Mouse (Mus musculus) ES-CJ7 (cell line): Measurements from ENCODE around the gene Cdon.

Experiments used
- DNase-seq: peaks from one replicate; pipeline ENCODE4 v3.0.0; 2011; ENCODE audit warnings: low read depth, low spot score

Gene Cdon

DNA sequence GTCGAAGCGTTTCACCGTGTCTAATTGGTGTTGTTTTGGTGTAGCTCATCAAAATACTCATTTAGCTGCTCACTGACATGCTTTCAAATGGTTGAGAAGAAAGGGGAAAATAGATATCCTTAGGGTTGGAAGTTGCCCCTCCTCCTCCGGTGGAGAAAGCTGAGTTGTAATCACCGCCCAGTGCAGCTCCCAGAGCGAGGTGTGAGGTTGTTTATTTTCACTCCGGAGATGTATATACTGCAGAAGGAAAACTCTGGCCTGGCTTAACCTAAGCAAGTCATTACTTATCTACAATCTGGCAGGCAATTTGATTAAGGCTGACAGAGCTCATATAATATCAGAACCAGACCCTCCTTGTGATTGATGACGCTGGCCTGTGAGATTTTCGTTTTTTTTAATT, 14.6 kb downstream of the Cdon start:
- no peak for DNase-seq

DNA sequence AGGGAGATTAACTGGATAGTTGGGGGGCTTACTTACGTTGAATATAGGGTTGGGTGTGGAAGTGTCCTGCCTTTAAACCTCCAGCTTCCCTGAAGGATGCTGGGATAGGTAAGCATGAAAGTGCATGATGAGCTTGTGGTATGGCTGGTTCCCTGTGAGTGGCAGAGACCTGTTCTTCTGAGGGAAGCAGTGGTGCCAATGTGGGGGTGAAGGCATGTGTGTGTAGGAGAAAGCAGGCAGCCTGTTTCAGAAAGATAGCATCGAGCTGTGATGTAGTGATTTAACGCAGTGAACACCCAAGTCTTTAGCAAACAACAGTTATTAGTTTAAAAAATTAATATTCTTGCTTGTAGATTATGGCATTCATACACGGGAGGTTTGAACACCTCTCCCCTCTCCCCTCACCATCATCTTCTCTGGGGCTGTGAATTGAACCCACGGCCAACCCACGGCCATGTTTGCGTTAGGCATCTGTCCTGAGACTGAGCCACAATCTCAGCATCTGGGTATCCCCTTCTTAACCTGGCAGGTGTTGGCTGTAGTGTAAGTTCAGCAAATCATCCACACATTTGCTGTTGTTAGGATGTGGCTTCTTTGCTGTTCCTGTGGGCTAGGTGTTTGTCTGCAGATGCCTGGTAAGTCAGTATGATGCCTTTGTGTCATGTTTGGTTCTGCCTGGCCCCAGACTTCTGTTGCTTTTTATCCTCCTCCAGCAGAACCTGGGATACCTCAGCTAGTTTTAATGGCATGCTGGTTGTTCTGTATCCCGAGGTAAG, 17.5 kb downstream of the Cdon start:
- no peak for DNase-seq

DNA sequence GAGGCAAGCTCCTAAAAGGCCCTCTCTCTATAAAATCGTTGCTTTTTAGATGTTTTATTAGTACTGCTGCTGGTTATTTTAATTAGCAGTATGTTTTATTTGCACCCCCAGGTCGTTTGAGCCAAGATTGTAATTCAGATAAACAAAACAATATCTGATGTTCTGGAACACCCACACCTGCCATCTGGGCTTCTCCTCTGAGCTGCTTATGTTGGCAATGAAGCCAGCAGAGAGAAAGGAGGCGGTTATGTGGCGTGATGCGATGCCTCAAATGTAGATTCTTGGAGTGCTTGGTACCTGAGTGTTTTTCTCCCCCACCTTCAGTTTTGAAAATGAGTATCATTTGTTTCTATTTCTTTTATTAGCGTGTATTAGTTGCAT, 18.1 kb downstream of the Cdon start:
- DNase-seq: no peak

DNA sequence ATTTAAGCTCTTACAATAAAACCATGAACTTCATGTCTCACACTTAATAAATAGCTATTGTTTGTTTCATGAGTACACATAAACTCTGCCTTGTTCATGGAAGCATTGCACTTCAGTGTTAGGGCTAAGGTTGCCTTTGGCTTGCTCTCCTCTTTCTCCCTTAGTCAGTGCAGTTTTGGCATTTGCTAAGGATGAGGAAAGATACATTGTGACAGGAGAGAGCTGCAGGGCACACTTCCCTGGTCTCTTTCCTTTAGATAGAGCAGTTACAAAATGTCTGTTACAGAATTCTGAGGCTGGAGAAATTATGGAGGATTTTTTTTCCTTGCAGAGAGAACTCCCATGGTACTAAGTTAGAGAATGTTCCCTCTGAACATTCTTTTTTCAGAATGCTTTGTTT, 18.8 kb downstream of the Cdon start:
- no peak for DNase-seq

DNA sequence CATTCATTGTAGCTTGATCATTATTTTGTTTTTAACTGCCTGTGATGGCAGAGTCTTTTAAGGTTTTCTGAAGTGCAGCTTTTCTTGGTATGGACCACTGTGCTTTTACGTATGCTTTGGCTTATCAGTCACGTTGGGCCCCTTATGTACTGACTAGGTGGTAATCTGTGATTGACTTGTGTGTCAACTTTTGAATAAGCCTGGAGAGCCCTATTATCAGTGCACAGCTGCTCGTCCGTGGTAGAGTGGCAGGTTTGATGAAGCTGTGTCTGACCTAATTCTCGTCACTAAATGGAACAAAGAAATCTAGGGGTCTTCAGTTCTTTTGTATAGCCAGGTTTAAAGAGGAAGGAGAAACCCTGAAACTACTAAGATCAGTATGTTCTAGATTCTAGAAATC, 21.5 kb downstream of the Cdon start:
- DNase-seq: no peak

DNA sequence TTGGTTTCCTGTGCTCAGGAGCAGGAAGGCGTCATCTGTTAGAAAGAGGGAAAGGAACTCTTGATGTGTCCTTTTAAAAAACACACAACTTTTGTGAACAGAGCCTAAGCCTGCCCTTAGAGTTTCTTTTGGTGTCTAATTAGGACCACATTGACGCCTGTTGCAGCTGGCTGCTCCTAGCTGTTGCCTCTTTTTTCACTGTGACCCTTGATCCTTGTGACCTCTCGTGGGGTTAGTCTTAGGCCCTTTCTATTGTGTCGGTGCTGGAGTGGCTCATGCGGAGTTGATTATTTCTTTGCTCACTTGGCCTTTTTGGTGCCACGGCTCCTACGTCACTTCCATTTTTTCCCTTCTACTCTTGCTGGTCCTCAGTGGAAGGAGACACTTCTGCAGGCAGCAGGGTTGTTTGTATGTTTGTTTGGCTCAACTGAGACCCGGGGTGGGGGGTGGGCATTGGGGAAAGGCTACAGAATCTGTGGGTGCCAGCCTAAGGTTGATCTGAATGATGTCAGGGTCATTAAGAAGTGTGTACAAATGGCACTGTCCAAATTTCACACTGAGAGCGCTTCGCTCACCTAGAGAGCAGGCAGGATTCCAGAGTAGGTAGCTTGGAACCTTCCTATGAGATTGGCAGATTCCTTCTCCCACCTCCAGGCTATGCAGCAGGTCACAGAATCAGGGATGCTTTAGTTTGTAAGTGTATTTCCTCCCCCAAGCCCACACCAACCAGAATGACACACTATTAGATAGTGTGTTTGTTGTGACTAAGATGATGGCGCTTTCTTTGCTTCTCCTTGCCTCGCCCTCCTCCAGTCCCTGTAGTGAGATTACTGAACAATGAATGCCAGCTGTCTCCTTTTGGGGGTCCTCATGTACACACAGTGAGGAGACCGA, 22.9 kb downstream of the Cdon start:
- DNase-seq: no peak

DNA sequence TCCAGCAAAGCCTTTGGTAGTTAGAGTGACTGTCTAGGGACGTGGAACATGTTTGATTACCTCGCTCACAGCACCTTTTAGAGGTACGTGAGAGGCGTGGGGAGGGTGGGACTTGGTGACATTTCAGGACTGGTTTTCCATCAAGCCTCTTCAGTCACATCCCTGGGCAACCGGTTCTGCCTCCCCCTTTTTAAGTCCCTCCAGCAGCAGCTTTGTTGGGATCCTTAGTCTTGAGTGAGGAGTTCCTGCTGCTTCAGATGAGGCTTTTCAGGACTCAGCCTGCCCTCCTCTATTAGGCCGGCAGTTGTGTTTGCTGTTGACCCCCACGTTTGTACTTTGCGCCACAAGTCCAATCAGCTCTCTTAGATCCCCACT, 23.6 kb downstream of the Cdon start:
- DNase-seq: no peak

DNA sequence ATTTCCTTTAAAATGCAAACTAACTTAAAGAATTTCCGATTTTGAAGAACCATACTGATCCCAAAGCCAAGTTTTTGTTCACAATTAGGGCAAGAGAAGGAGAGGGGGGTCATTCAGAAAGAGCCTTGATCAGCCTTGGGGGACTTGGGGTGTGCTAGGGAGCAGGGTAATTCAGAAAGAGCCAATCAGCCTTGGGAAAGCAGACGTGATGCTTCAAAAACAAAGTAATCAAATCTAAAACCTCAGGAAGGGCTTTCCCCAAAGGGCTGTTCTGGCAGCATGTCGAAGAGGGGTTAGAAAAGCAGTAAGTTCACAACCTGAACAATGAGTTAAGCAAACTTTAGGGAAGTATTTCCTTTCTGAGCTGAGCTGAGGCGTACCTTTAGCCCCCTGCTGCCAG, 26.0 kb downstream of the Cdon start:
- no peak for DNase-seq

DNA sequence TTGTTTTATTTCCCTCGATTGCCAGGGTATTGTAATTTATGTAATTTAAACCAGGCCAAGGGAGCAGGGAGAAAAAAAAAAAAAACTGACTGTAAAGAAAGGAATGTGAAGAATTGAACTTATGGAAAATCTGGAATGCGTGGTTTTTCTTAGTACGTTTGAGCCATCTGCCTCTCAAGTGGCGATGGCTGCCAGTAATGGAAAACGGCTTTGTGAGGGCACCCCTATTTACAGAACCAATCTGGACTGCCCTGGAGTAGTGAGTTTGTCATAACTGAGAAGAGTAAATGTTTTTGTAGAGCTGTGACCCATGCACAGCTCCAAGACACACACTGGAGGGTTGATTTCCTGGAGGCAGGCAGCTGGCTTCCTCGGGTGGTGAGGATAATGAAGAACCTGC, 32.4 kb downstream of the Cdon start:
- DNase-seq: no peak

DNA sequence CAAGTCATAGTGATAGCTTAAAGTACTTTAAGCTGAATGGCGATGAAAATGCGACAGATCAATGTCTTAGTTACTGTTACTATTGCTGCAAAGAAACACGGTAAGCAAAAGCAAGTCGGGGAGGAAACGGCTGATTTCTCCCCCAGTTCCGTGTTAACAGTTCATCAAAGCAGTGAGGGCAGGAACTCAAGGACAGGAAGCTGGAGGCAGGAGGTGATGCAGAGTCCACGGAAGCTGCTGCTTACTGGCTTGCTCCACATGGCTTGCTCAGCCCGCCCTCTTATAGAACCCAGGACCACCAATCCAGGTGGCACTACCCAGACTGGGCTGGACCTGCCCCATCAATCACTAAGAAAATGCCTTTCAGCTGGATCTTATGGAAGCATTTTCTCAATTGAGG, 38.7 kb downstream of the Cdon start:
- no peak for DNase-seq

DNA sequence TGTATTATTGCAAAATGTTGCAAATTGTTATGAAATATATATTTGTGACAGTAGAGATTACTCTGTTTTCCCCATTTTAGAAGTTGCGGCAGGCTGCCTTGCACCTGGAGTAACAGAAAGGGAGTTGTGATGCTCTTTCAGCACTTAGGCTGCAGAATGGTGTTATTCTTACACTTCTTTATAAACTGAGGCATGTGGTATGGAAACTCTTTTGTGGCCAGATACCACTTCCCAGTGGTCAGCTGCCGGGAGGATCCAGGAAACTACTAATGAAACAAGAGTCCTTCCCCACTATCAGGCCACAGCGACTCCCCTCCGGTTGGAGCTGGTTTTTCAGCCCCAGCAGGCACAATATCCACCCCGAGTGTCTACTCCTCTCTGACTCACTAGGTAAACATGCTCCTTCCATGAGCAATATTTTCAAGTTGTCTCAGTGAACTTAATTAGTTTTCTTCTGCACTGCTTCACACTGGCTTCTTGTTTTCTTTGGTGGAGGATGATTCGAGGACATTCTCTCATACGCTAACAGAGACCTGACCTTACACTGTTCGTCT, 46.4 kb downstream of the Cdon start:
- DNase-seq: no peak

DNA sequence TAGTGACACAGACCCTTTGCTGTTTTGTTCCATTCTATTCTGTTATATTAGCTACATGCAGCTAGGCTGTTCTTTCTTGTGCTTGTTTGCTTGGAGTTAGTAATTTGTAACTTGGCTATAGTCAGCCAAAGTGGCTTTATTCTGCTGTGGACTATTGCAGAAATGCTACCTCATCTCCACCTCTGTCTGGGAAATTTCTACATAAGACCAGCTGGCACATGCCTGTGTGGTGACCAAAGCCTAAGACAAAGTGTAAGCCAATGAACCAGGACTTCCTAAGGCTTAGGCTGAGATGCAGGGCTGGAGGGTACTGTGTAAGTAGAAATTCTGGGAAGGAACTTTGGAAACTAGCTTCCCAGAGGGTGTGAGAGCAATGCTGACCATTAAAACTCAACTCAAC, 48.0 kb downstream of the Cdon start:
- DNase-seq: no peak

DNA sequence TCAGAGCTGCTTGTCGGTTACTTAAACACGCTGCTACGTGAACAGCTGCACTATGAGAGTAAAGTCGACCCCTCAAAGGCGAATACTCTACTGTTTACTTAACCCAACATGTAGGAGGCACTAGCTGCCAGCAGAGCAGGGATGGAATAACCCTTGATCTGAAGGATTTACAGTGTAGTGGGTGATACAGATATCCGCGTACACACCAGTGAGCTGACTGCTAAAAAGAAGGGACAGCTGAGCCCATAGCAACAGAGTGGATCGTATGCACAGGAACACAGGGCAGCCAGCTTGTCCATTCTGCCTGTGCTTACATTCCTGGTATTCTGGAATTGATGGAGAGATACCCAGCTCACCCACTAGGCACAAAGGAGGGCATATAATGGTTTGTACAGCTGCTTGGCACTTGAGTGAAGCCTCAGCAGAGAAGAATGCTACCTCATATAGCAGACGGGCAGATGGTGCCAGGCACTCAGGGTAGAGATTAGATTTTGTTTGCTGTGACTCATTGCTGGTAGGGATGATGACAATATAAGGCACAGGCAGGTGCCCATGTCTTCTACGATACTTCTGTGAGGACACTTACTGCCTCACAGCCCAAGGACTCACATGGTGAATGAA, 53.3 kb downstream of the Cdon start:
- no peak for DNase-seq

DNA sequence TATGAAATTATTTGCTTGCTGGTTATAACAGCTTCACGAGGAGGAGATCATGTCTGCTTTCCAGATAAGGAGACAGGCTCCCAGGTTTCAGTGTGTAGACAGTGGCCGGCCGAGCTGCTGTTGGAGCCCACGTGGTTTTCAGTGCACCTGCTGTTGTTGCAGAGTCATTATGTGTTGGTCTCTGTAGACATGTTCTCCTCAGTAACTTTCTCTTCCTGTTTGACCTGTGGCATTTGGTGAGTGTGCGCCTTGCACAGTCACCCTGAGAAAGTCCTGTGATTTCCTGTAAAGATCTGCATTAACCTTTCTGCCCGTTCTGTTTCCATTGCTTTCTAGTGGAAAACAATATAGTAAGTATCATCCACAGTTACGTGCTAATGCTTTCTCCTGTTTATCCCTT, 54.5 kb downstream of the Cdon start:
- DNase-seq: no peak

DNA sequence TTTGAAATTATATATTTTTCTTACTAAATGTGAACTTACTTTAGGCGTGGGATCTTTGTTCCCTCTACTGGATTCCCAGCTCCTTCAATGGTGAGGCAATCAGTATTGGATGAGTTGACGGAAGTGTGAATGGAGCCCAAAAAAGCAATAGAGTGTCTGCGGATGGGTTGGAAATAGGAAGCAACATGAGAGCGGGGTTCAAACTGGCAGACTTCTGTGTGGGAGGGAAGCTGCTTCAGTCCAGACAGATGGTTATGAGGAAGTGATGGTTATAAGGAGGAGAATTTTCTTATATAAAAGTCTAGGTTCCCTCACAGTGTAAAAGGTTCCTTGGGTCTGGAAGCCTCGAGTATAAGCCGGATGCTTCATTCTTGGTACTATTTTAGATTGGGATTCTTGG, 58.5 kb downstream of the Cdon start:
- DNase-seq: no peak

DNA sequence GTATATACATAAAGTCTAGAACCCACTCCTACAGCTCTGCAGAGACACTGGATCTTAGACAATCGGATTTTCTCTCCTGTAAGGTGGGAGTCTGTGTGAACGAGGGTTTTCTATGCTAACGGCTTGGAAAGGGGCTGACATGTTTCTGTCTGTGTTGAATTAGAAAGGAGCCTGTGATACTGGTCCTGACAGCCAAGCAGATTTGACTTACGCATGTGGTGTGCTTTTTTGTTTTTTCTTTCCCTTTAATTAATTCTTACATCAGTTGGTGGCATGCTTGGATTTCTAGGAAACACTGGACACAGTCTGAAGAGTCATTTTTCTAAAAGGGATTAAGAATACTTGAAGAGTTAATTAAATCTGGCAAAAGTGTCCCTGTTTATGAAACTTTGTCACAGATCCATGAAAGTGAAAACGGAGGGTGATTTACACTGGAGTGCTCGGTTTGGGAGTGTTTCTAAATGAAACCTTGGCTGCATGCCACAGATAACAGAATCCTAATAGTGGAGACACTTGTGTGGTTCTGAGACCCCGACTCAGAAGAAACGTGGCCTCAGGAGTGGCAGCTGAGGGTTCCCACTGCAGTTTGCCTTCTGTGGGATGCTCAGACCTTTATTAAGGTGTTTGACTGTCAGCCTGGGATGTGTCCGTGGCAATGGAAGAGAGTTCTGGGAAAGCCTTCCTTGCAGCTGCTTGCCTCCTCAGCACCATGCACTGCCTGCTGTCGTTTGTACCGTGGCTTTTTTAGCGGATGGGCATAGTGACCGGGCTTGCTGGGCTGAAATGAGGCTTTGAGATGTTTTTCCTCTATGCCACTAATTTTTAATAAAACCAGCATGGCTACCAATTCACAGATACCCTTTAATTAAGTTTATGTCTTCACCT, 61.3 kb downstream of the Cdon start:
- DNase-seq: no peak

DNA sequence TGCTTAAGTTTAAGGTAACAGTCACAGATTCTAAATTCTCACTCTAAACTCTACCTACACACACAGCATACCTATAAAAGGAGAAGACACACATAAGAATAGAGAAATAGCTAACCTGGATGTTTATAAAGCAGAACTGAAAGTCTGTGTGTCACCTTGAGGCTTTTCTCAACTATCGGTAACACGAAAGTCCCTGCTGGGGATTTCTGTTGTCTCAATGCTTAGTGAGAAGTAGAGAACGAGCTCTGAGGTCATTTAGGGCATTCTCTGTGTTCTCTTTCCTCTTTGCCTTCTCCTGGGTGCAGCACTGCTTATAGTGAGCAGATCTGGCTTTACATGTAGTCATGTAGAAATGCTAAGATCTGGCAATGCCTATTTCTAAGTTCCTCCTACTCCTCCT, 63.0 kb downstream of the Cdon start:
- no peak for DNase-seq

DNA sequence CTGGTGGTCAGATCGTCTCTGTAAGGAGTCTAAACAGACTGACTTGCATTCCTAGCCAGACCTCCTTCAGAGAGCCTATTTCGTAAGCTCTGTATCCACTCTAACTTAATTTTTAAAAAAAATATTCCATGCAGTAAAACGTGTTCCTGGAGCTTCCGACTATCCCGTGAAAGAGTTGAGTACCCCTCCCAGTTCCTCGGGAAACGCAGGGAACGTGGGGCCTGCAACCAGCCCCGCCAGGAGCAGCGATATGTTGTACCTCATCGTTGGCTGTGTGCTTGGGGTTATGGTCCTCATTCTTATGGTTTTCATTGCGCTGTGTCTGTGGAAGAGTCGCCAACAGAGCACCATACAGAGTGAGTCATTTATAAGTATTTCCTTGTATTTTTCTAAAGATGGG, 65.7 kb downstream of the Cdon start:
- DNase-seq: no peak

DNA sequence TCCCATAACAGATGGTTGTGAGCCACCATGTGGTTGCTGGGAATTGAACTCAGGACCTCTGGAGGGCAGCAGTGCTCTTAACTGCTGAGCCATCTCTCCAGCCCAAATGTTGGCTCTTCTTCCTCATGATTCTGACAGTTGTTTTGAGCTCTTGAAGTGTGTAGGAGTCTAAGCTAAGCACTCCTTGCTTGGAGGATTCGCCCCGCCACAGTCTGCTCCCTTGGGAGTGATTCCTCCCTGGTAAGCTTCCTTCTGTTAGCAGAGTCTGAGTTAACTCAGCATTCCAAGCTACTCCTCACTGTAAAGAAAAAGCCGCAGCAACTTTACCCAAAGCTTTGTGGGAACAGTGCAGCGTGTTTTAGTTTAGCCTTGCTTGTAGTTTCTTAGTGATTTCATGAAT, 67.6 kb downstream of the Cdon start:
- no peak for DNase-seq

DNA sequence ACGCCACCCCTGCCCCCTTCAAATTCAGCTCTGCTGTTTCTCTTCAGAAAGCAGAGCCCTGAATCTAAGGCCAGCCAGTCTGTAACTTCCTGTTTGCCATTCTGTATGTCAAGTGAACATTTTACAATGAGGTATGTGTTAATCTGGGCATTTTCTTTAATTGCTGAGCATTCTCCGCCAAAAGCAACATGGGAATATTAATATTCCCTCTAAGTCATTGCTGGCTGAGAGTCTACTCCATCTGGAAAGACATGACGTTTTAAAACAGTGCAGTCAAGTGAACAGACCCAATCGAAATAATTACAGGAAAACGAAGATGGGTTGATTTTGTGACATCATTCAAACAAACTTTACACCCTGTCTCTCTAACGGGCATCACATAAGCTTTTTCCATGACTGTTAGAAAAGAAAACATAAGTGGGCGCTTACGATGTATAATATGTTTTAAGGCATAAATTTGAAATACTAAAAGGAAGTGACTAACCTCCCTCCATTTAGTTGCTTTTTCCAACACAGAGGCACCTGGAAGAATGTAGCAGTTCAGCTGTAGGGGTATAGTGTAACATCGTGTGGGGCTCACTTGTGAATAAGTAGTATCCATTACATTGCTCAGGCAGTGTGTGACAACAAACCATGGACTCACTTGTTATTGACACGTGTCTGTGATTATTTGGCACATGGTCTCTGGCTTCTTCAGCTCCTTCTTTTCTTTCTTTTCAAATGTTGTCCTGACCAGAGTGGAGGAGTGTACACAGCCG, 70.4 kb downstream of the Cdon start:
- no peak for DNase-seq
